Mouse (Mus musculus) cerebellum, adult 9-11 months (tissue): ENCODE measurements around the gene Hspb11.

Source experiments
- DNase-seq: peaks from one replicate; pipeline ENCODE4 v3.0.0; 2022

Gene Hspb11

DNA sequence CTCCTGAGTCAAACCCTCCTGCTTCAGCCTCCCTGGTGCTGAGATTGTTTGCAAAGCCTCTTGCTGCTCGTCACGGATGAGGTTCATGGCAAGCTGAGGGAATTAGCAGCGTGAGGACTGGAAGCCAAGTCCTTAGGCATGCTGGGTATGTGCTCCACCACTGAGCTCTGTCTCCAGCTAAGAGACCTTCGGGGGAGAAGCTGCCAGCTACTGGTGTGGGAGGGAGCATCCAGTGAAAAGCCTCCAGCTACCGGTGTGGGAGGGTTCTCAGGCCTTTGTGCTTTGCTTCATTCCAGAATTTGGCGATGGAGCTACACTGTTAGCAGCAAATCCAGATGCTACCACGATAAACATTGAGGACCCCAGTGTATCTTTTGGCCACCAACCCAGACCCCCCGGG is 65.3 kb downstream of the Hspb11 start:
- DNase-seq = no peak

DNA sequence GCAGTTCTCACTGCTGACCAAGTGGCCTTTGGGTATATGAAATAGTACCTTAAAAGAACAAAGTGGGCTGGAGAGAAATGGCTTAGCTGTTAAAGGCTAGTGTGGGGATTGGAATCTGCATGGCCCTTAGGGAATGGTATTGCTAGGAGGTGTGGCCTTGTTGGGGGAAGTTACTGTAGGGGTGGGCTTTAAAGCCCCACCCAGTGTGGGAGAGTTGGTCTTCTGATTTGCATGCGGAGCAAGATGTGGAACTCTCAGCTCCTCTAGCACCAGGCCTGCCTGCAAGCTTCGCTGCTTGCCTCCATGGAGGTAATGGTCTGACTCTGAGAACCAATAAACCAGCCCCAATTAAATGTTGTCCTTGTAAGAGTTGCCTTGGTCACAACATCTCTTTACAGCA is 67.6 kb downstream of the Hspb11 start:
- DNase-seq = no peak

DNA sequence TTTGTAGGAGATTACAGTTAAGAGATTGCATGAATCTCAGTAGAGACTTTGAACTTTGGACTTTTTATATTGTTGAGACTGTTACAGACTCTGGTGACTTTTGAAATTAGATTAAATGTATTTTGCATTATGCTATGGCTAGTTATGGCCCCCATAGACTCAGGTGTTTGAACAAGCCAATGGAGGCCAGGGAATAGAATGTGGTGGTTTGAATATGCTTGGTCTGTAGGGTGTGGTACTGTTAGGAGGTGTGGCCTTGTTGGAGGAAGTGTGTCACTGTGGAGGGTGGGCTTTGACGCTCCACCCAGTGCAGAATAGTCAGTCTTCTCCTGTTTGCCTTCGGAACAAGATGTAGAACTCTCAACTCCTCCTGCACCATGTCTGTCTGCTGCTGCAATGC is 69.7 kb downstream of the Hspb11 start:
- DNase-seq = no peak

DNA sequence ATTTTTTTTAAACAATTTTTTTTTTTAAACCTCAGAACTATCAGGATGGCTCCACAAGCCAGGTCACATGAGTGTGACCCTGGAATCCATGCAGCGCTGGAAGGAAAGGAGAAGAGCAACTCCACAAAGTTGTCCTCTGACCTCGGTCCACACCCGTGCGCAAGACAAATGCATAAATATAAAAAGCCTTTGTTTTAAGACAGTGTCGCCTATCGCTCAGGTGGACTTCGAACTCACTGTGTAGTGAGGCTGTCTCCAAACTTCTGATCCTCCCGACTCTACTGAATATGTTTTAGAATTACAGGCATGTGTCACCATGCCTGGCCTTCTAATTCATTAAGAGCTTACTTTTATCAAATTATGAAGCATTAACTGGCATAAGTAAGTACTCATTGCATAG is 75.1 kb downstream of the Hspb11 start:
- no peak for DNase-seq
